Mouse (Mus musculus): ENCODE data around the gene Lrrfip2.

The Lrrfip2 gene

GRCm38 (mm10) chr9:111155764-111156458 lies 38.5 kb downstream of the Lrrfip2 start:
- intact Hi-C loops (cut with DNase I) = no loop called here

DNA sequence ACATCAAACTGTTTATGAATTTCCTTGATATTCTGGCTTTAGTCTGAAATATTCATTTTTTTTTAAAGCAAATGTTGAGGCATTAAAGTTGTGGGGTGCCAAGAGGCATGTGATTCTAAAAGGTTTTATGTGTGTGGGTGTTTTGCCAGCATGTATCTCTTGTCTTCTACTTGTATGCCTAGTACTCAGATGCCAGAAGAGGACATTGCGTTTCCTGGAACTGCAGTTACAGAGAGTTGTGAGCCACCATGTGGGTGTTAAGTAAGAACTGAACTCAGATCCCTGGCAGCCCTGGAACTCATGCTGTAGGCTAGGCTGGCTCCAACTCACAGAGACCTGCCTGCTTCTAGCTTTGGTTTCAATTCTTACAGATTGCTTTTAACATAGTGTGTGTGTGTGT lies 42.2 kb downstream of the Lrrfip2 start:
- intact Hi-C loops (cut with DNase I) = no loop called here

- intact Hi-C loops (cut with DNase I) = no loop called here
Observed at GRCm38 (mm10) chr9:111161213-111161612, 43.8 kb downstream of the Lrrfip2 start.

DNA sequence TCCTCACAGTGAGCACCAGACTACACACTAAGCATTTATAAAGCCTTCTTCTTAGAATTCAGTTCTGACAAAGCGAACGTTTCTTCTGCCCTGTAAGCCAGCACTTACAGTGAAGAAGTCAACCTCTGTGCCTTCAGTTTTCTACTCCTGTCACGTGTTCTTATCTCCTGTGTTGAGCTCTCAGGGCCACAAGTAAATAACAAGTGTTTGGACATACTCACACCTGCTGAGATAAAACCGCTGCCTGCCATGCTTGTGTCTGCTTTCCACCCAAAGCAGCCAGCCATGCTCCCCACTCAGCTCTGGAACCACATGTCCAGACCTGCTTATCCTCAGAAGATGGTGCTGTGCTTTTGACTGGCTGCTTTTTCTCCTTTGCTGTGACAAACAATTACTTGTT lies 49.2 kb downstream of the Lrrfip2 start:
- intact Hi-C loops (cut with DNase I) = no loop called here

DNA sequence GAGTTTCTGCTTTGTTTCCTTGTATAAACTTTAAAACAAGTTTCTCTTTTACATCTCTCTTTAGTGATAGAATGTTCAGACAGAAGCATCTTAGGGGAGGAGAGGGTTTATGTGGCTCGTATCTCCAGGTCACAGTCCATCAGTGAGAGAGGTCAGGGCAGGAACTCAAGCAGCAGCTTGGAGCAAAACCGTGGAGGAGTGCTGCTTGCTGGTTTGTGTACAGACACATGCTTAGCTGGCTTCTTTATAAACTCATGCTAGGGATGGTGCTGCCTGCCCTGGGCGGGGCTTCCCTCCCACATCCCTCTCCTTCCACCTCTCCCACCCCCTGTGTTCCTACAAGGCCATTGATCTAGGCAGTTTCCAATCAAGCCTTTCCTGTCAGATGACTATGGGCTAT lies 53.0 kb downstream of the Lrrfip2 start:
- intact Hi-C loops (cut with DNase I) = no loop called here

GRCm38 (mm10) chr9:111174071-111174470 lies 56.7 kb downstream of the Lrrfip2 start:
- intact Hi-C loops (cut with DNase I) = no loop called here

GRCm38 (mm10) chr9:111178971-111179370 lies 61.6 kb downstream of the Lrrfip2 start:
- intact Hi-C loops (cut with DNase I) = no loop called here

- intact Hi-C loops (cut with DNase I) = no loop called here
Observed at GRCm38 (mm10) chr9:111182176-111182575, 64.8 kb downstream of the Lrrfip2 start.

DNA sequence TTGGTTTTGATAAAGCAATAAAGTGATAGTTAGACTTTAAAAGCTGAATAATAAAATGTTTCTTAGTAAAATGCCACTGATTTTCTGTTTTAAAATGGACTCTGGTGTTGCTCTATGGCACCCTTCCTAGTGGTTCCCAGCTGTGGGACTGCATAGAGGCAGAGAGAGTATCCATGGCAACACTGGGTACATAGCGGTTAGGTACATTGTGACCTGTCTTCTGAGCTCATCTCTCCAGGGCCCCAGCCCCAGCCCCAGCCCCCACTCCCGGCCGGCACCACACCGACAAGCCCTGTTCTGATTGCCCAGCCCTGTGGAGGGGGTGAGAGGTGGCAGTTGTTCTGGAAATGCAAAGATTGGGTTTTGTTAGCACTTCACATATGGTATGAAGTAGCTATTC lies 67.5 kb downstream of the Lrrfip2 start:
- intact Hi-C loops (cut with DNase I) = no loop called here

DNA sequence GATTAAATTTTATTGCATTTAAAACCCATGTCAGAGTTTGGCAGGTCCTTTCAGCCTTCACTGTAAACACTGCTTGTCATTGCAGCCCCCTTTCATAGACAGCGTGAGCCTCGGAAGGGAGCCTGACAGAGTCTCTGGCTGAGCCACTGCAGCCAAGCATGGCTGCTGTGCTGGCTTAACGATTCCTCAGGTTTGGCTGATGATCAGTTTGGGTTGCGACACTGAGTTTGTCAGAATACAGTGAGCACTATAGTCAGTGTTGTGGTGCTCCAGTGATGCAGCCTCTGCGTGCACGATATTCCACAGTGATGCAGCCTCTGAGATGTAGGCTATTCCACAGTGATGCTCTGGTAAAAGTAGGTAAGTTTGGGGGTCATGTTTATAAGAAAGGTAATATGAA lies 69.5 kb downstream of the Lrrfip2 start:
- intact Hi-C loops (cut with DNase I) = no loop called here

GRCm38 (mm10) chr9:111188731-111189130 lies 71.3 kb downstream of the Lrrfip2 start:
- intact Hi-C loops (cut with DNase I) = no loop called here

DNA sequence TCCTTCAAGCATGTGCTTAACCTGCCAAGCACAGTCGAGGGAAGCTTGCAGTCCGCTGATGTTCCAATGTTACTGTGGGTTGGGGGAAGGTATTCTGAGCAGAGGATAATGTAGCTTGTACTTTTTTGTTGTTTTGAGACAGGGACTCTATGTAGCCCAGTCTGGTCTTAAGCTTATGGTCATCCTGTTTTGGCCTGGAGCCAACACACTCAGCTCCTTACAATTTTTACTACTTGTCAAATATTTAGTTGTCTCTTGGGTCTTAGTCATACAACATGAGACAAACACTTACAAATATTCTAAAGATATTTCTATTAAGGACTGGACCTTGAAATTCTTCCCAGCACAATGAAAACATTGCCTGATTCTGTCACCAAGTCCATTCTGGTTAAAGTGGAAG lies 75.8 kb downstream of the Lrrfip2 start:
- intact Hi-C loops (cut with DNase I) = no loop called here

GRCm38 (mm10) chr9:111197116-111197515 lies 79.7 kb downstream of the Lrrfip2 start:
- intact Hi-C loops (cut with DNase I) = no loop called here

DNA sequence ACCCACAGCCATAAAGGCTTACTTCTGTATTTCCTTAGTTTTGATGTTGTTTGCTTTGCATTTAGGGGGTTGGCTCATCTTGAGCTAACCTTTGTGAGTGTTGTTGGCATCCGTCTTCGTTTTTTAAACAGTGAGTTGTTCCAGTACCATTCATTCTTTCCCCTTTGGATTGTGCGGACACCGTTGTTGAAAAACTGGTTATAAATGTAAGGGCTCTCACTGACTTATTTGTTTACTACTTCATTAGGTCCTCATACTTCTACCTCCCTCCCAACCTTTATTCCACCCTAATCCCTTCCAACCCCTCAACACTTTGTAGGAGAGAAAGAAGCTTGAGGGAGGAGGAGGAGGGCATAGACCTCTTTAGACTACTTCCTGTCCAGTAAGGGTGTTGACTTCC lies 80.3 kb downstream of the Lrrfip2 start:
- intact Hi-C loops (cut with DNase I) = no loop called here

DNA sequence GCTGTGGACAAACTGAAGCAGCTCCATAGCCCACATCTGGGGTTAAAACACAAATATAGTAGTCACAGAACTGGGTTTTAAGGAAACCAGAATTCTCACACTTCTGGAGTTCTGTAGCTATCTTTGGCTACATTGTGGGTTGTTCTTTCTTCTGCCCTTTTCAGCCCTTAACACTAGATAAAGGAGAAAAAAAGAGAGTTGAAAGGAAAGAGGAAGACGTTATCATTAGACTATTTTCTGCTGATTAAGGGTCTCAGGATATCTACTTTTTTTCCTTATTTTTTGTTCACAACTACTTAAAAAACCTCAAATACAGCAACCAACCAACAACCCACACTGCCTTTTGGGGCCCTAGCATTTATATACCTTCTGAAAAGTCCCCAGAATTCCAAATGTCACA lies 80.9 kb downstream of the Lrrfip2 start:
- intact Hi-C loops (cut with DNase I) = no loop called here

DNA sequence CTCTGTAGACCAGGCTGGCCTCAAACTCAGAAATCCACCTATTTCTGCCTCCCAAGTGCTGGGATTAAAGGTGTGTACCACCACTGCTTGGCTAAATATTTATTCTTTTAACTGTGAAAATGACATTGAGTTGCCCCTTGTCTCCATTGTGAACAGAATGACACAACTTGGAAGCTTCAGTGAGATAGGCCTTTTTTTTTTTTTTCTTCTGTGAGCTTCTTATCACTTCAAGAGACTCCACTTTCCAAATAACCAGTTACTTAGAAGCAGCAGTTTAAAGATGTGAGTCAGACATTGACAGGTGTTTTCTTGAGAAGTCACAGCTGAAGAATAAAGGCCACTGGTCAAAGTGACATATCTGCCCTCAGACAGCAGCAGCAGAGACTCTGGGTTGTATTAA lies 82.8 kb downstream of the Lrrfip2 start:
- intact Hi-C loops (cut with DNase I) = no loop called here

DNA sequence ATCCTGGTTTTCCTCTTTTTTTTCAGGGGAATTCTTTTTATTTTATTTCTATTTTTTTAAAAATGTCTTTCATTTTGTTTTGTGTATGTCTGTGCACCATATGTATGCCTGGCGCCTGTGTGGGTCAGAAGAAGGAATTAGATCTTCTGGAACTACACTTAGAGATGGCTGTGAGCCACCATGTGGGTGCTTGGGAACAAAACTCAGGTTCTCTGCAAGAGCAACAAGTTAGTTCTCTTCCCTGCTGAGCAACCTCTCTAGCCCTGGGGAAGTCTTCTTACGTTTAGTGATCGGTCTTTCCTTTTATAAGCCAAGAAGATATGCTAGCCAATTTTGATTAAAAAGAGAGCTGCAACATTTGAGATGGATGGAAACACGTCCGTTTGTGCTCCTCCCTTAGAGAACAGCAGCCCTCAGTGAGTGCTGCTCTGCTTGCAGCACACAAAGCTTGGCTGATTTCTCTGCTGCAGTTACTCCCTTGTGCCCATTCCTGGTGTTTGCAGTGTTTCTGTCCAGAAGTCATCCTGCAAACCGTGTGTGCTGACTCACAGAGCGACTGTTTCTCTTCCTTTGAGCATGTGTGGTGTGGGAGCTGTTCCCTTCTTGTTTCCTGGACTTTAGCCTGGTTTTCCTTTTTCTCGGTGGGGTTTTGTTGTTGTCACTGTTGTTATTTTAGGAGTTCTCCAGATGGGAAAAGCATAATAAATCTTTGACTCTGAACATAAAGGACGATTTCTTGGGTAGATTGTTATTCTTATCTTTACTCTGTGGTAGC lies 87.4 kb downstream of the Lrrfip2 start:
- intact Hi-C loops (cut with DNase I) = no loop called here

DNA sequence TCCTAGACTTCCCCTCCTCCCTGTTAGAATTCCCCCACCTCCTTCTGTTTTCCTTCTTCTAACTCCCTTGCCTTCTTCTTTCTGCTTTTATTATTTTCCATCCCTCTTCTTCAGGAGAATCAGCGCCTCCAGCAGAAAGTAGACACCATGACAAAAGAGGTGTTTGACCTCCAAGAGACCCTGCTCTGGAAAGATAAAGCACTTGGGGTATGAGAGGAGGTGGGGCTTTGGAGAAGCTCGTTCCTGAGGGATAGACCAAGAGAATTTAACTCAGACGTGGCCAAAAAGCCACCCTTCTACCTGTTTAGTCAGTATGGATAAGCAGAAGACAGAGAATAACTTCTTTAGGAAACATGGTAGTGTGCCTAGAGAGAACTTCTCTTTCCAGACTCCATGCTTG lies 90.3 kb downstream of the Lrrfip2 start:
- intact Hi-C loops (cut with DNase I) = no loop called here

GRCm38 (mm10) chr9:111208185-111208584 lies 90.8 kb downstream of the Lrrfip2 start:
- intact Hi-C loops (cut with DNase I) = no loop called here

DNA sequence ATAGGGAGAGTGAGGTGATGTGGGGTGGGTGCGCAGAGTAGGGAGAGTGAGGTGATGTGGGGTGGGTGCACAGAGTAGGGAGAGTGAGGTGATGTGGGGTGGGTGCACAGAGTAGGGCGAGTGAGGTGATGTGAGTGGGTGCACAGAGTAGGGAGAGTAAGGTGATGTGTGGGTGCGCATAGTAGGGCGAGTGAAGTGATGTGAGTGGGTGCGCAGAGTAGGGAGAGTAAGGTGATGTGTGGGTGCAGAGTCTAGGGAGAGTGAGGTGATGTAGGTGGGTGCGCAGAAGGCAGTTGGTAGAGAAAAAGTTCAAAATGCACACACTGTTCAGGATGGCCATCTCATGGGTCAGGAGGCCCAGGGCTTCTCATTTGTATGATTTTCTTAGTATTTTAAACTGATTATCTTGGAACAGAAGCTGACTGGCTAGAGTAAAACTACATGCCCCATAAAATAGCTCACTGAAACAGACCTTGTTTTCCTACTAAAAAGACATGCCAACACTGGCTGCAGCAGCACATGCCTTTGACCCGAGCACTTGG lies 91.8 kb downstream of the Lrrfip2 start:
- intact Hi-C loops (cut with DNase I) = no loop called here

GRCm38 (mm10) chr9:111210412-111210811 lies 93.0 kb downstream of the Lrrfip2 start:
- intact Hi-C loops (cut with DNase I) = no loop called here

- intact Hi-C loops (cut with DNase I) = no loop called here
Observed at GRCm38 (mm10) chr9:111211122-111212041, 94.0 kb downstream of the Lrrfip2 start.

Measured in adrenal gland (tissue).